Mouse (Mus musculus) kidney, adult 2 months (tissue): ENCODE measurements around the gene Ccdc191.

ENCODE experiments used
- CTCF ChIP-seq: fragments of 200-500 bp; conservative IDR thresholded peaks from 2 replicates; pipeline ENCODE4 v1.5.1; 2011; ENCODE audit warnings: low read depth, mild to moderate bottlenecking, control low read depth, low read length, moderate library complexity, mixed read lengths; ENCODE audit not compliant: insufficient read depth, insufficient read length
- POLR2A ChIP-seq: fragments of 200-500 bp; IDR thresholded peaks from one replicate; pipeline ENCODE4 v1.6.1; 2011; ENCODE audit warnings: low read depth, low read length, control low read depth

DNA sequence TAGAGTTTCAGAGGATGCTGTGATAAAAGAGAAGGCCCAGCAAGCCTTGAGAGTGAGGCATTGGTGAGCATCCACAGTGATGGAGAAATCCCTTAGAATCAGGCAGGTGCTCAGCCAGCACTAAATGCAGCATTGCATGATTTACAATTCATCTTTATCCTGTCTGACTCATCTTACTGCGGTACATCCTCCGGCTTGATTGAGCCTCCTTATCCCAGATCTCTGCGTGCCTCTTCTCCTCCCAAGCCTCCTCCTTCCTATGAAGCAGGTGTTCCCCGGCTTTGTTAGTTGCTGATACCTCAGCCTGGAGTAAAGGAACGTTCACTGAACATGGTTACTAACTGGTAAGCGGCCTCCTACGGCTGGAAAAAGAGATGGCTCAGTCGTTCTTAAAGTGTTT lies 4.9 kb downstream of the Ccdc191 start:
- no peak for TF ChIP-seq POLR2A
- no peak for TF ChIP-seq CTCF
